Mouse (Mus musculus) liver, adult 2 months (tissue): ENCODE measurements around the gene Tulp2.

Source experiments
- CTCF ChIP-seq: fragments of 200-500 bp; IDR thresholded peaks from 2 replicates; pipeline ENCODE4 v1.5.1; 2011; ENCODE audit warnings: low read depth, low read length, control low read depth
- POLR2A ChIP-seq: fragments of 200-500 bp; IDR thresholded peaks from 2 replicates; pipeline ENCODE4 v1.6.1; 2011; ENCODE audit warnings: low read length, control low read depth; ENCODE audit not compliant: insufficient read depth; ENCODE audit errors: extremely low read depth

- TF ChIP-seq CTCF: no peak
- TF ChIP-seq POLR2A: no peak
These were observed 90.3 kb downstream of the Tulp2 start for GRCm38 (mm10) chr7:45571966-45572365.
